Mouse (Mus musculus): Measurements from ENCODE around the gene Spint3. TPM values are rescaled to one million over a fixed set of nuclear protein-coding genes. Genes with fewer than 3 reads are reported as not detected.

The Spint3 gene
- total RNA-seq, 2 experiments from 2014 or later = not detected

DNA sequence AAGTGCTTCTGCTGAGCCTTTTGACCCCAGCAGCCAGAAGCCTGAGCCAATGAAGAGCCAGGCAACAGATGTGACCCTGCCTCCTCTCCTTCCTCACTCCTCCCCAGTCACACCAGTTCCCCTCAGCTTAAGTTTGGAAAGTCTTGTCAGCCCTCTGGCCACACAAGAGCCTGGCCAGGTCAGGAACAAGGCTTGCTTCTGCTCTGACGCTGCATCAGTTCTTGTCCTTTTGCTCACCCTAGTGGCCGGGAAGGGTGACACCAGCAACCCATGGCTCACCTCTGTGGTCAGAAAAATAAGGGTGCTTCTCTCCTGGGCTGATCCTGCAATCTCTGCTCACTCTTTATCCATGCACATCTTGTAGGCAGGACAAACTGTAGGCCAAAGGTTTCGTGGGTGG, 52.5 kb downstream of the Spint3 start:
- no peak overlapping the region for H3K4me3 ChIP-seq
- intact Hi-C loops (cut with DNase I) = loop anchor here (2.0 kb wide), 1 partner anchor 104 kb away; no protein-coding TSS in a partner anchor
- TF ChIP-seq CTCF (IDR thresholded peaks at IDR 0.05) = peak; percentile 60
- no peak overlapping the region for H3K27ac ChIP-seq
- DNase-seq (ENCODE audit: extremely low spot score in 1 of 2, low spot score in 2 of 2) = no peak

Other genes starting within 250 kb of the Spint3 start
- not detected for gene Svs5, start 240.7 kb downstream of the Spint3 start, total RNA-seq (2021)
- gene Slpi, start 184.4 kb downstream of the Spint3 start, total RNA-seq (2021) = not detected
- under 1 TPM; 0.20 to 0.23 TPM for gene Rbpjl, start 170.3 kb downstream of the Spint3 start, total RNA-seq (2021)
- 10 to 100 TPM; 10.4 to 11.0 TPM for gene Matn4, start 168.3 kb downstream of the Spint3 start, total RNA-seq (2021)
- 10 to 100 TPM; 78.7 to 93.2 TPM for gene Sdc4, start 129.6 kb downstream of the Spint3 start, total RNA-seq (2021)
- 10 to 100 TPM; 40.8 to 41.3 TPM for gene Sys1, start 116.5 kb downstream of the Spint3 start, total RNA-seq (2021)
- gene Gm20458, start 112.5 kb downstream of the Spint3 start, total RNA-seq (2021) = 10 to 100 TPM; 10.2 to 14.1 TPM
- not detected for gene Trp53tg5, start 99.7 kb downstream of the Spint3 start, total RNA-seq (2021)
- gene Dbndd2, start 87.4 kb downstream of the Spint3 start, total RNA-seq (2021) = 100 to 1,000 TPM; 102 to 106 TPM
- 10 to 100 TPM; 86.3 to 87.0 TPM for gene Pigt, start 75.9 kb downstream of the Spint3 start, total RNA-seq (2021)
- 1 to 10 TPM in 1 of 2 experiments, under 1 TPM in 1; 0.70 to 1.3 TPM for gene Wfdc2, start 11.0 kb downstream of the Spint3 start, total RNA-seq (2021)
- gene Wfdc6a, start 12.0 kb upstream of the Spint3 start, total RNA-seq (2021) = not detected
- gene Eppin, start 20.1 kb upstream of the Spint3 start, total RNA-seq (2021) = not detected
- gene Wfdc6b, start 40.1 kb upstream of the Spint3 start, total RNA-seq (2021) = not detected
- not detected for gene Wfdc8, start 40.2 kb upstream of the Spint3 start, total RNA-seq (2021)
- not detected for gene Wfdc16, start 65.3 kb upstream of the Spint3 start, total RNA-seq (2021)
- gene Wfdc10, start 82.6 kb upstream of the Spint3 start, total RNA-seq (2021) = not detected
- gene Wfdc9, start 83.1 kb upstream of the Spint3 start, total RNA-seq (2021) = not detected
- gene Wfdc11, start 100.6 kb upstream of the Spint3 start, total RNA-seq (2021) = not detected
- gene Wfdc13, start 111.6 kb upstream of the Spint3 start, total RNA-seq (2021) = not detected
- gene Spint4, start 125.0 kb upstream of the Spint3 start, total RNA-seq (2021) = not detected
- not detected for gene Spint5, start 141.8 kb upstream of the Spint3 start, total RNA-seq (2021)
- 1 to 10 TPM; 1.4 to 1.6 TPM for gene Wfdc3, start 172.5 kb upstream of the Spint3 start, total RNA-seq (2021)
- gene Dnttip1, start 172.5 kb upstream of the Spint3 start, total RNA-seq (2021) = 10 to 100 TPM; 37.6 to 37.9 TPM
- gene Ube2c, start 196.4 kb upstream of the Spint3 start, total RNA-seq (2021) = under 1 TPM in 1 of 2 experiments, not detected in 1; 0.36 TPM
- 1 to 10 TPM in 1 of 2 experiments, not detected in 1; 1.1 TPM for gene Tnnc2, start 206.5 kb upstream of the Spint3 start, total RNA-seq (2021)
- gene Snx21, start 212.4 kb upstream of the Spint3 start, total RNA-seq (2021) = 10 to 100 TPM; 54.4 to 57.2 TPM
- 10 to 100 TPM; 26.6 to 28.3 TPM for gene Acot8, start 231.4 kb upstream of the Spint3 start, total RNA-seq (2021)
- gene Zswim3, start 231.6 kb upstream of the Spint3 start, total RNA-seq (2021) = 1 to 10 TPM; 8.6 to 9.0 TPM
- 10 to 100 TPM; 21.7 to 22.7 TPM for gene Zswim1, start 249.2 kb upstream of the Spint3 start, total RNA-seq (2021)